Mouse (Mus musculus) spleen, adult 2 months (tissue): ENCODE measurements at regions not wholly inside any gene's neighbourhood (a gene's known extent, or its start where the extent isn't known, plus 50 kb on each side); places are given as distances from the start of the nearest gene placed in this dataset.

Experiments
- CTCF ChIP-seq: fragments of 200-500 bp; IDR thresholded peaks from 2 replicates; pipeline ENCODE4 v1.5.1; 2011; ENCODE audit warnings: mild to moderate bottlenecking, inconsistent platforms; ENCODE audit not compliant: insufficient read depth, insufficient read length, insufficient replicate concordance; ENCODE audit errors: extremely low read depth
- POLR2A ChIP-seq: fragments of 200-500 bp; IDR thresholded peaks from 2 replicates; pipeline ENCODE4 v1.6.1; 2011; ENCODE audit warnings: low read depth, low read length, inconsistent platforms

GRCm38 (mm10) chr13:5956145-5956544 is 94.9 kb downstream of the Klf6 start:
- TF ChIP-seq POLR2A (no peak), CTCF (no peak)
